Mouse (Mus musculus) lung, postnatal 14 days (tissue): Measurements from ENCODE around the gene Ppcdc.
A peak's percentile ranks its signal among the peaks of the same experiment; 100 is the strongest.

Experiments
- DNase-seq: peaks from one replicate; pipeline ENCODE4 v3.0.0; 2021

Gene Ppcdc

DNA sequence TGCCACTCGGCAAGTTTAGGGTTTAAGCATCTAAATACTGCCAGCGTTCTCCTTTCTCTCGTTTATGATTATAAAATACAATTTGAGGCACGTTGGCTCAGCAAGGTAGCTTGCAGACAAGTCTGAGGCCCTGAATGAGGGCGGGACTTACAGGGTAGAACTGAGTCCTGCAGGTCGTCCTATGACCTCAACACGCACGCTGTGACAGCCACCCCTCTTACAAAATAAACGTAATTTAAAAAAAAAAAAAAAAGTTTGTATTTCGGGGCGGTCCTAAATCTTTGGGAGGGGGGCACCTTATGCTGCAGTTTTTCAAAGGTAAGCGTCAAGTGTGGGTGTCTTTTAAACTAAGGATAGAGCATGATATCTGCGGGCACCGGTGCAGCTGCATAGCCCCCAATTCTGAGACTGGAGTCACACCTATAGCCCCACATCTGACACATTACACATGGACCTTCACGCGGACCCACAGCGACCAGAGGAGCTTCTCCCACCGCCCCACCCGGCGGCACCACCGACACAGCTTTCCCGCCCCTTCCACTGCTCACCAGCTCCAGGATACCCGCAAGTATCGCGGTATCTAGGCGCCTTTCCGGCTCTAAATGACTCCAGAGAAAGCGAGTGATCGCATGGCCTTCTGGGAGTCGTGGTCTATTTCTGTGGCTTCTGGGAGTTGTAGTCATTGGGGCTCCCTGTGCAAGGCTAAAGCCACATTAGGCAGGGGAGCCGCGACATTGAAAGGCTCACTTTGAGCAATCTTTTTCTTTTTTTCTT, at the start of gene Ppcdc:
TSS of gene Ppcdc (minus strand) at position 603 of the 774 bp plus-strand sequence.
- peak; percentile 90 for DNase-seq

DNA sequence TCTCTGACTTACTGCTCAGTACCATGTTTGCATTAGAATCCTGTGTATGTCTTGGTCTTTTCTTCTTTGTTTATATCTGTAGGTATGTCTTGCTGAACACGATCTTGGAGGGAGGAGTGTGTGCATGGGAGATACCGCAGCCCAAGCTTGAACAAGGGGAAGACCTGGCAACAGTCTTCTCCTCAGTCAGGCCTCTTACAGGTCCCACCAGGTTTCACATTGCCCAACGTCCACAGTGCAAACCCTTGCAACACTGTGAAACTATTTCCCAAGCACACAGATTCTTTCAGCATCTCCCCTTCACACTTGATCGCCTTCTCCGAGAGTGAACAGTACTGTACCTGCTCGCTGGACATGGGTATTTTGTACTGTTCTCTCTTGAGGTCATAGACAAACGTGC, 47.9 kb upstream of the Ppcdc start:
- no peak for DNase-seq

- DNase-seq = peak; percentile 85
Observed at GRCm38 (mm10) chr9:57485774-57486173, 45.9 kb upstream of the Ppcdc start.

DNA sequence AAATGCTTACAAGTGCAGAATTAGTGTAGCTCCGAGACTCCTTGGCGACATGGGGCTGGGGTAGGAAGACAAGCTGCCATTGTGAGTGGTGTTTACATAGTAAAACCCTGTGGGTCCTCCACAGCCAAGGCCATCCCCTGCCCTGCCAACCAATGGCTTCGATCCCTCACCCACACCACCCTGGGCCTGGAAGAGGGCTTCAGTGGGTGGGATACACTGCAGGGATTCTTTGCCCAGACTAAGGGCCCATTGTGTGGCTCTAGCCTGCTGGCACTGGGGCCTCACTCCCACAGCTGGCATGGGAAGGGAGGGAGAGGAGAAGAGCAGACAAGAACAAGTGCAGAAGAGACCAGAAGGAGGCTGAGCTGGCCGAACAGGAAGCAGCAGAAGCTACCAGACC, 29.0 kb upstream of the Ppcdc start:
- DNase-seq = no peak

- DNase-seq = peak; percentile 88
Observed at GRCm38 (mm10) chr9:57467896-57468549, 28.1 kb upstream of the Ppcdc start, which contains the start of gene Scamp5. Gene Scamp5 (minus strand): TSS chr9:57468060.

GRCm38 (mm10) chr9:57467271-57467771, 27.4 kb upstream of the Ppcdc start:
- peak; percentile 1 for DNase-seq

GRCm38 (mm10) chr9:57466101-57466500, 26.2 kb upstream of the Ppcdc start:
- DNase-seq = no peak

DNA sequence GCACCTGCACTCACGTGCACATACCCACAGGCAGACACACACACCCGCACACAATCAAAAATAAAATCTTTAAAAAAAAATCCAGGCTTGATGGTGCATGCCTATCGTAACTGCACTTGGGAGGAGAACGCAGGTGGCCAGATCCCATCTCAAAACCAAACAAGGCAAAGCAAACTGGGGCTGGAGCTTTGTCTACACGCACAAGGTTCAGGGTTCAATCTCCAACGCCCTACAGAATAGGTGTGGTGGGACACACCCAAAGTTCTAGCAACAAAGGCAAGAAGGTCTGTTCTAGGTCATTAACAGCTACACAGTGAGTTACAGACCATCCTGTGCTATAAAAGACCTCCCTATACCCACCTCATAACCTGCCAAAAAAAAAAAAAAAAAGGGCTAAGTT, 22.9 kb upstream of the Ppcdc start:
- DNase-seq = no peak

GRCm38 (mm10) chr9:57459707-57460106, 19.8 kb upstream of the Ppcdc start:
- no peak for DNase-seq

- no peak for DNase-seq
Observed at GRCm38 (mm10) chr9:57453516-57453915, 13.6 kb upstream of the Ppcdc start.

GRCm38 (mm10) chr9:57452624-57453462, 12.9 kb upstream of the Ppcdc start:
- DNase-seq = no peak

- no peak for DNase-seq
Observed at GRCm38 (mm10) chr9:57449715-57450114, 9.8 kb upstream of the Ppcdc start.

DNA sequence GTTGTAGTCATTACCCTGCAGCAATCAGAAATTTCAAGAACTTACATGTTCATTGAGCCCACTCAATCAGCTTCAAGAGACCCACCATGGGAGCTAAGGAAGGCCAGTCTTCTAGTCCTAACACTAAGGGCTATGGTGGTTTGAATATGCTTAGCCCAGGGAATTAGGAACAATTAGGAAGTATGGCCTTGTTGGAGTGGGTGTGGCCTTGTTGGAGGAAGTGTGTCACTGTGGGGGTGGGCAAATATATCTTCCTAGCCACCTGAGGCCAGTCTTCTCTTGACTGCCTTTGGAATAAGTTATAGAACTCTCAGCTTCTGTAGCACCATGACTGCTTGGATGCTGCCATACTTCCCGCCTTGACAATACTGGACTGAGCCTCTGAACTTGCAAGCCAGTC, 696 bp upstream of the Ppcdc start:
- DNase-seq = no peak

DNA sequence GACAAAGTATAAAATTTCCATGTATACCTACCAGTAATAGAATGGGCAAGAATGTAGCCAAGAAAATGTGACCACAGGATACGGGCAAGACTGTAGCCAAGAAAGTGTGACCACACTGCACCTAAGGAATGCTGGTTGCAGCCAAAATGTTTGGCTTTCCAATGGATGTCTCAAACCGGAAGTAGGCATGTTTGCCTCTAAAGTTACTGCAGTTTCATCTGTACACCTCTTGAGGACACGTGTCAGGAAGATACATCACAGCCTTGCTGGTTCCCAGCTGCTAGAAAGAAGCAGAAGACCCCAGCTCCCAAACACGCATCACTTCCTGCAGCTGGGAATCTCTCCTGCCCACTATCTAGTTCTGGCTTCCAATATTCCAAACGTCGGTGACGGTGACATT, 841 bp downstream of the Ppcdc start:
- DNase-seq = no peak

- DNase-seq = no peak
Observed at GRCm38 (mm10) chr9:57437896-57438614, 1.9 kb downstream of the Ppcdc start.

- no peak for DNase-seq
Observed at GRCm38 (mm10) chr9:57436166-57436565, 3.8 kb downstream of the Ppcdc start.

- no peak for DNase-seq
Observed at GRCm38 (mm10) chr9:57434405-57435165, 5.3 kb downstream of the Ppcdc start.

- DNase-seq = peak; percentile 89
Observed at GRCm38 (mm10) chr9:57433097-57434032, 6.6 kb downstream of the Ppcdc start.

DNA sequence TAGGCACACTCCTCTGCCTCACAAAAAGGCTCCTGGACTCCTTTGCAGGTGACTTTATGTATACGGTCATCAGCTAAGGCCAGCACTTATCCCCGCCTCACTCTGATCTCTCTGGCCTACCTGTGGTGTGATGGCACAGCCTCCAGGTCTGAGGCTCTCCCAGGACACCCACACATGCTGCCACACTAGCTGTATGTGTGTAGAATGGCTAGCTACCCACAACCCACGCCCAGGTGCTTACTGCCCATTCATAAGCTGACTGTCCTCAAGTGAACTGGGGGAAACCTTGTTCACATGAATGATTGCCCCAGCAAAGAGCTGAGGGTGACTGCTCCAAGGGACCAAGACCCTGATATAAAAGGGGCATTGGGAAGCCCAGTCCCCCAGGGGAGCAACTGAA, 7.4 kb downstream of the Ppcdc start:
- DNase-seq = no peak

- DNase-seq = no peak
Observed at GRCm38 (mm10) chr9:57431202-57431601, 8.7 kb downstream of the Ppcdc start.

DNA sequence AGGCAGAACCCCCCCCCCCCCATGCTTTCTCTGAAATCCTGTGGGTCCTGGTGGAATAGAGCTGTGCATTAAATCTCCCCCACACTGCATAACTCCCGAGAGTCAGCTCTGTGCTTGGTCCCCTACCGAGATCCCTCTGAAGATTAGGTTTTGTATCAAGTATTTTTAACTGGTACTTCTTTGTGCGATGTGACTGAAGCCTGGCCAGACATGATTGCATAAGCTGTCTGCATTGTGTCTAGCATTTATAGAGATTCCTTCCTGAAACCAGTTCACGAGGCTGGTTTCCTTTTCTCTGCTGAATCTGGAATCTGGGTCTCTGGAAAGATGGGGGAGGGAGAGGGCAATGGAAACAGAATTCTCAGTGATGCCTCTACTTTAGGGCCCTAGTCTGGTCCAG, 11.5 kb downstream of the Ppcdc start:
- DNase-seq = no peak
